Mouse (Mus musculus): ENCODE measurements at regions not wholly inside any gene's neighbourhood (a gene's known extent, or its start where the extent isn't known, plus 50 kb on each side); places are given as distances from the start of the nearest gene placed in this dataset.

- Histone ChIP-seq H3K9me3 (ENCODE audit: control insufficient read depth, low read length) (no peaks in the 10 kb centered on the region), H3K4me1 (ENCODE audit: control insufficient read depth in 2 of 2, insufficient read depth in 2 of 2, low read length in 2 of 2) (peaks cover 4 to 7% of the 10 kb centered on the region in 2 experiments; a peak in 3 of 4 replicates), H3K4me3 (ENCODE audit: control insufficient read depth in 1 of 2, insufficient read depth in 1 of 2, low read depth in 1 of 2, low read length in 2 of 2) (no peak overlapping the region), H3K9ac (ENCODE audit: low read length) (no peak overlapping the region), H3K27me3 (ENCODE audit: control insufficient read depth, insufficient read depth, low read length) (no peaks in the 10 kb centered on the region), H3K27ac (replicated peaks in 1 of 2; ENCODE audit: control insufficient read depth in 1 of 2, insufficient read depth in 1 of 2, low read depth in 2 of 2, low read length in 2 of 2) (no peak overlapping the region), H3K36me3 (ENCODE audit: control insufficient read depth, insufficient read depth, low read length) (no peaks in the 10 kb centered on the region), H3K4me2 (ENCODE audit: low read length) (no peak overlapping the region; the same call in 1 of the 2 replicates)
- 16% methylated on average over 5 of the region's 5 CpGs for WGBS
- no peak for ATAC-seq (ENCODE audit: insufficient number of reproducible peaks, insufficient read depth, low FRiP score, low read depth)
Observed at GRCm38 (mm10) chr9:94378835-94379234, 159.0 kb downstream of the 1190002N15Rik start.

GRCm38 (mm10) chr9:94378291-94378690, 159.6 kb downstream of the 1190002N15Rik start:
- Histone ChIP-seq H3K4me3 (ENCODE audit: control insufficient read depth in 1 of 2, insufficient read depth in 1 of 2, low read depth in 1 of 2, low read length in 2 of 2) (no peak overlapping the region), H3K4me2 (ENCODE audit: low read length) (no peak overlapping the region), H3K36me3 (ENCODE audit: control insufficient read depth, insufficient read depth, low read length) (no peaks in the 10 kb centered on the region), H3K27me3 (ENCODE audit: control insufficient read depth, insufficient read depth, low read length) (no peaks in the 10 kb centered on the region), H3K27ac (replicated peaks in 1 of 2; ENCODE audit: control insufficient read depth in 1 of 2, insufficient read depth in 1 of 2, low read depth in 2 of 2, low read length in 2 of 2) (no peak overlapping the region), H3K9me3 (ENCODE audit: control insufficient read depth, low read length) (no peaks in the 10 kb centered on the region), H3K4me1 (ENCODE audit: control insufficient read depth in 2 of 2, insufficient read depth in 2 of 2, low read length in 2 of 2) (peaks cover 4 to 7% of the 10 kb centered on the region in 2 experiments; a peak in 3 of 4 replicates), H3K9ac (ENCODE audit: low read length) (no peak overlapping the region)
- ATAC-seq (ENCODE audit: insufficient number of reproducible peaks, insufficient read depth, low FRiP score, low read depth) = no peak
- 84% methylated on average over 6 of the region's 6 CpGs for WGBS

DNA sequence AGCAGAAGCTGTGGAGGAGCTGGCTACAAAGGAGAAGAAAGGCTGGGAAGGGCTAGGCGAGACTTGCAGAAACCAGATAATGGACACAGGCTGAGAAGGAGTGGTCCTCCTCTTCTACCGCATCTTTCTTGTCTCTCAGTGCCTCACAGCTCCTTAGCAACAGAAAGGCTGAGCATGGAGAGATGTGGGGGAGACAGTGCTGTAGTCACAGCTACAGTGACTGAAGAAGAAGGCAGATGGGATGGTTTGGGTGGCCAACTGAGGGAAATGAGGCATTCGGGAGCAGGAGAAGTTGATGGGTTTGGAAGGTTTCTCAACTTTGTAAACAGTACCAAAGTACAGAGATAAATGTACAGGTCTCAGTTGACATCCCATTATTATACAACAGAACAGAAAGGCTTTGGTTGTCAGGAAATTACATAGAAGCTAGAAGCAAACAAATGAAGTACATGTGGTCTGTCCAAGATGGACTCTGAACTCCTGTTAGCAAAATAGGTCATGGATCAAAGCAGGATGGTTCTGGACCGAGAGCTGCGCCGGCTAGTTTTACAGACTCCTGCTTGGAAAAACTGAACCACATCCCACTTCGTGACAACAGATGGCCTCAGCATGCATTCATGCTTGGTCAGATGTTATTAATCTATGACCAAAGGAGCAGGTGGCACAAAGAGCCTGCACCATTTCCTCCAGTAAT, 160.4 kb downstream of the 1190002N15Rik start:
- Histone ChIP-seq H3K4me1 (ENCODE audit: control insufficient read depth in 2 of 2, insufficient read depth in 2 of 2, low read length in 2 of 2) (peaks cover 4 to 7% of the 10 kb centered on the region in 2 experiments; a peak in 3 of 4 replicates), H3K4me2 (ENCODE audit: low read length) (no peak overlapping the region), H3K36me3 (ENCODE audit: control insufficient read depth, insufficient read depth, low read length) (no peaks in the 10 kb centered on the region), H3K27ac (replicated peaks in 1 of 2; ENCODE audit: control insufficient read depth in 1 of 2, insufficient read depth in 1 of 2, low read depth in 2 of 2, low read length in 2 of 2) (no peak overlapping the region), H3K4me3 (ENCODE audit: control insufficient read depth in 1 of 2, insufficient read depth in 1 of 2, low read depth in 1 of 2, low read length in 2 of 2) (no peak overlapping the region), H3K27me3 (ENCODE audit: control insufficient read depth, insufficient read depth, low read length) (no peaks in the 10 kb centered on the region), H3K9me3 (ENCODE audit: control insufficient read depth, low read length) (no peaks in the 10 kb centered on the region), H3K9ac (ENCODE audit: low read length) (no peak overlapping the region)
- WGBS = 82% methylated on average over 7 of the region's 7 CpGs
- ATAC-seq (ENCODE audit: insufficient number of reproducible peaks, insufficient read depth, low FRiP score, low read depth) = no peak

DNA sequence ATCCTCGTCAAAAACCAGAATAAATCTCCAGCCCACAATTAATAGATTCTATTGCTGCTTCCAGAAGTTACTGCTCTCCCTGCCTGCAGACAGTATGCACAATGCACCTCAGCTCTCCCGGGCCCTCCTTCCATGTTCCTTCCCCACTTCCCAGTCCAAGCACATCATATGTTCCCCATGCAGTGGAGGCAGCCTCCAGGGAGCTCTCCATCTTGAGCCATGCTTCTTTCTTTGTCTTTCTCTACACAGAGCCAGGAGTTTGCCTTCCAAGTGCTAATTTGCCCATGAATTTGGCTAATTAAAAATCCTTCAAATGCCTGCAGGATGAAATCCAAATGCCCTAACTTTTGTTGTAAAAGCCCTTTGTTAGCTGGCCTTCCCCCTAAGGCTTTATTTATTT, 166.9 kb downstream of the 1190002N15Rik start:
- Histone ChIP-seq H3K27ac (replicated peaks in 1 of 2; ENCODE audit: control insufficient read depth in 1 of 2, insufficient read depth in 1 of 2, low read depth in 2 of 2, low read length in 2 of 2) (no peak overlapping the region), H3K4me2 (ENCODE audit: low read length) (no peak overlapping the region), H3K27me3 (ENCODE audit: control insufficient read depth, insufficient read depth, low read length) (no peaks in the 10 kb centered on the region), H3K4me3 (ENCODE audit: control insufficient read depth in 1 of 2, insufficient read depth in 1 of 2, low read depth in 1 of 2, low read length in 2 of 2) (no peak overlapping the region), H3K9ac (ENCODE audit: low read length) (no peak overlapping the region), H3K9me3 (ENCODE audit: control insufficient read depth, low read length) (no peaks in the 10 kb centered on the region), H3K36me3 (ENCODE audit: control insufficient read depth, insufficient read depth, low read length) (no peaks in the 10 kb centered on the region), H3K4me1 (ENCODE audit: control insufficient read depth in 2 of 2, insufficient read depth in 2 of 2, low read length in 2 of 2) (no peaks in the 10 kb centered on the region)
- ATAC-seq (ENCODE audit: insufficient number of reproducible peaks, insufficient read depth, low FRiP score, low read depth) = no peak
- 86% methylated on average over 2 of the region's 2 CpGs for WGBS

GRCm38 (mm10) chr9:94368231-94368936, 169.5 kb downstream of the 1190002N15Rik start:
- H3K27me3 ChIP-seq (ENCODE audit: control insufficient read depth, insufficient read depth, low read length) = no peaks in the 10 kb centered on the region
- no peak overlapping the region for H3K4me2 ChIP-seq (ENCODE audit: low read length)
- H3K4me3 ChIP-seq (ENCODE audit: control insufficient read depth in 1 of 2, insufficient read depth in 1 of 2, low read depth in 1 of 2, low read length in 2 of 2) = no peak overlapping the region
- WGBS = 78% methylated on average over 7 of the region's 7 CpGs
- H3K9me3 ChIP-seq (ENCODE audit: control insufficient read depth, low read length) = no peaks in the 10 kb centered on the region
- no peaks in the 10 kb centered on the region for H3K4me1 ChIP-seq (ENCODE audit: control insufficient read depth in 2 of 2, insufficient read depth in 2 of 2, low read length in 2 of 2)
- H3K27ac ChIP-seq (replicated peaks in 1 of 2; ENCODE audit: control insufficient read depth in 1 of 2, insufficient read depth in 1 of 2, low read depth in 2 of 2, low read length in 2 of 2) = no peak overlapping the region
- no peak overlapping the region for H3K9ac ChIP-seq (ENCODE audit: low read length)
- ATAC-seq (ENCODE audit: insufficient number of reproducible peaks, insufficient read depth, low FRiP score, low read depth) = no peak
- no peaks in the 10 kb centered on the region for H3K36me3 ChIP-seq (ENCODE audit: control insufficient read depth, insufficient read depth, low read length)

DNA sequence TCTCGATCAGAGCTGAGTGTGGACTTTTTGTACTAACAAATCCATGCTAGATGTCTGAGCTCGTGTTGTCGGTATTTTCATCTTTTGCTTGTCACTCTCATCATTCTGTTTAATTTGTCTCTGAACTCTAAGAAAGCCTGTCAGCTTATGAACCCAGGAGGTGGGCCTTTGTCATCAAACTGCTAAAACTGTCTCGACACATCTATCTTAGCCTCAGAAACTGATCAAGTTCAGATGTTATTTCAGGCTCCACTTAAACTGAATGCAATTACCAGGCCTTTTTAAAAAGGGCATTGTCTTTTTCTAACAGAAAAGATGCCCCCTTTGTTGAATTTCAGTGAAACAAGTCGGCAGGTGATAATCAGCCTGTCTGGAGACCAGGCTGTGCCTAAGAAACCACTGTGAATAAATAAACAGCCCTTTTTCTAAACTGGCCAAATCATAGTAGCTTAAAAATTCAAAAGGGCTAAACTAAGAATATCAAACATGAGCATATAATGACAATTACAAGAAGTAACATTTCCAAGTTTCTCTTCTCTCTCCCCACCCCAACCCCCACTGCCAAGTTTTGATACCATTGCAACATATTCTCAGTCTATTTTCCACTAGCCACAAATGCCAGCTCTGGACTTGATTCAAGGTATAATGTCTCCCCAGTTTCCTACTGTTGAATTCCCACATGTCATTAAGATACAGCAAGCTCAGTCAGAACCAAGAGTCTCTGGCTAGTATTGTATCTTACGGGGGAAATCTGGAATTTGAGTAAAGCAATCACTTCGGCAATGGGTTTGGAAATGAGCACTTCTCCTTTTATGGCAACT, 175.8 kb downstream of the 1190002N15Rik start:
- Histone ChIP-seq H3K4me1 (ENCODE audit: control insufficient read depth in 2 of 2, insufficient read depth in 2 of 2, low read length in 2 of 2) (no peaks in the 10 kb centered on the region; a peak in 1 of 4 replicates), H3K27me3 (ENCODE audit: control insufficient read depth, insufficient read depth, low read length) (no peaks in the 10 kb centered on the region), H3K27ac (replicated peaks in 1 of 2; ENCODE audit: control insufficient read depth in 1 of 2, insufficient read depth in 1 of 2, low read depth in 2 of 2, low read length in 2 of 2) (no peak overlapping the region), H3K9me3 (ENCODE audit: control insufficient read depth, low read length) (no peaks in the 10 kb centered on the region), H3K4me3 (ENCODE audit: control insufficient read depth in 1 of 2, insufficient read depth in 1 of 2, low read depth in 1 of 2, low read length in 2 of 2) (no peak overlapping the region), H3K9ac (ENCODE audit: low read length) (no peak overlapping the region), H3K36me3 (ENCODE audit: control insufficient read depth, insufficient read depth, low read length) (no peaks in the 10 kb centered on the region), H3K4me2 (ENCODE audit: low read length) (no peak overlapping the region)
- ATAC-seq (ENCODE audit: insufficient number of reproducible peaks, insufficient read depth, low FRiP score, low read depth) = no peak
- WGBS = 68% methylated on average over 7 of the region's 7 CpGs

- H3K27me3 ChIP-seq (ENCODE audit: control insufficient read depth, insufficient read depth, low read length) = no peaks in the 10 kb centered on the region
- H3K4me1 ChIP-seq (ENCODE audit: control insufficient read depth in 2 of 2, insufficient read depth in 2 of 2, low read length in 2 of 2) = no peaks in the 10 kb centered on the region; a peak in 1 of 4 replicates
- H3K36me3 ChIP-seq (ENCODE audit: control insufficient read depth, insufficient read depth, low read length) = no peaks in the 10 kb centered on the region
- H3K4me2 ChIP-seq (ENCODE audit: low read length) = no peak overlapping the region
- ATAC-seq (ENCODE audit: insufficient number of reproducible peaks, insufficient read depth, low FRiP score, low read depth) = no peak
- H3K9ac ChIP-seq (ENCODE audit: low read length) = no peak overlapping the region
- WGBS = 75% methylated on average over 2 of the region's 2 CpGs
- H3K4me3 ChIP-seq (ENCODE audit: control insufficient read depth in 1 of 2, insufficient read depth in 1 of 2, low read depth in 1 of 2, low read length in 2 of 2) = no peak overlapping the region
- H3K27ac ChIP-seq (replicated peaks in 1 of 2; ENCODE audit: control insufficient read depth in 1 of 2, insufficient read depth in 1 of 2, low read depth in 2 of 2, low read length in 2 of 2) = no peak overlapping the region
- H3K9me3 ChIP-seq (ENCODE audit: control insufficient read depth, low read length) = no peaks in the 10 kb centered on the region
Observed at GRCm38 (mm10) chr9:94361011-94361410, 176.9 kb downstream of the 1190002N15Rik start.

Data from heart, embryonic 14.5 days (tissue).